Mouse (Mus musculus) midbrain, embryonic 14.5 days (tissue): ENCODE results near the gene Gng3. TPM values are rescaled to one million over a fixed set of nuclear protein-coding genes. Genes with fewer than 3 reads are reported as not detected.
"Not testable (repeated sequence)": the region's sequence is repeated elsewhere in the genome, so short reads cannot be mapped to it uniquely, and the experiment has no call there.

Experiments
- ATAC-seq: fragments of 200-750 bp; cut with Nextera tagmentation; 2 replicates; pipeline ENCODE4 v1.8.0; 2017; ENCODE audit warnings: moderate number of reproducible peaks, moderate library complexity; ENCODE audit not compliant: low FRiP score, low TSS enrichment
- DNase-seq: peaks from one replicate; pipeline ENCODE4 v3.0.0-alpha.2; 2015
- H3K27ac ChIP-seq: fragments of 300-500 bp; sonication (generic); replicated peaks from 2 replicates; pipeline ENCODE4 v1.5.1; 2014; ENCODE audit warnings: mild to moderate bottlenecking, low read depth, low read length, moderate library complexity
- H3K27me3 ChIP-seq: fragments of 300-500 bp; sonication (generic); 2 replicates; pipeline ENCODE4 v1.6.1; 2014; ENCODE audit warnings: low read length, control low read depth, mixed read lengths; ENCODE audit not compliant: control insufficient read depth, insufficient read depth
- H3K36me3 ChIP-seq: fragments of 300-500 bp; sonication (generic); 2 replicates; pipeline ENCODE4 v1.6.1; 2014; ENCODE audit warnings: low read length, control low read depth; ENCODE audit not compliant: control insufficient read depth, insufficient read depth
- H3K4me1 ChIP-seq: fragments of 300-500 bp; sonication (generic); 2 replicates; pipeline ENCODE4 v1.6.1; 2014; ENCODE audit warnings: mild to moderate bottlenecking, antibody characterized with exemption, low read length, control low read depth; ENCODE audit not compliant: control insufficient read depth, insufficient read depth
- H3K4me2 ChIP-seq: fragments of 300-500 bp; sonication (generic); 2 replicates; pipeline ENCODE4 v1.6.1; 2014; ENCODE audit warnings: mild to moderate bottlenecking, low read length, moderate library complexity
- H3K4me3 ChIP-seq: fragments of 300-500 bp; sonication (generic); replicated peaks from 2 replicates; pipeline ENCODE4 v1.5.1; 2014; ENCODE audit warnings: low read depth, low read length
- H3K9ac ChIP-seq: fragments of 300-500 bp; sonication (generic); replicated peaks from 2 replicates; pipeline ENCODE4 v1.6.1; 2014; ENCODE audit warnings: mild to moderate bottlenecking, low read length, moderate library complexity
- H3K9me3 ChIP-seq: fragments of 300-500 bp; sonication (generic); 2 replicates; pipeline ENCODE4 v1.6.1; 2016; ENCODE audit warnings: low read length, control low read depth, mixed read lengths; ENCODE audit not compliant: control insufficient read depth
- WGBS: fragments of 180-500 bp; shearing (Covaris S2); extraction: QIAGEN DNeasy Blood & Tissue Kit; methylation state at CpG from one replicate; pipeline ENCODE4 v1.1.7; 2014; 5-methylcytosine and 5-hydroxymethylcytosine counted together
- polyA plus RNA-seq: library from polyadenylated mRNA; unstranded; fragments of >200 nt; fragmentation: Nextera tagmentation; extraction: Ambion mirVana; gene quantifications from 2 replicates; pipeline ENCODE4 v1.2.1, GENCODE M21; 2014

Gng3 gene
- polyA plus RNA-seq, 1 experiment from 2014 or later, result 466 TPM

DNA sequence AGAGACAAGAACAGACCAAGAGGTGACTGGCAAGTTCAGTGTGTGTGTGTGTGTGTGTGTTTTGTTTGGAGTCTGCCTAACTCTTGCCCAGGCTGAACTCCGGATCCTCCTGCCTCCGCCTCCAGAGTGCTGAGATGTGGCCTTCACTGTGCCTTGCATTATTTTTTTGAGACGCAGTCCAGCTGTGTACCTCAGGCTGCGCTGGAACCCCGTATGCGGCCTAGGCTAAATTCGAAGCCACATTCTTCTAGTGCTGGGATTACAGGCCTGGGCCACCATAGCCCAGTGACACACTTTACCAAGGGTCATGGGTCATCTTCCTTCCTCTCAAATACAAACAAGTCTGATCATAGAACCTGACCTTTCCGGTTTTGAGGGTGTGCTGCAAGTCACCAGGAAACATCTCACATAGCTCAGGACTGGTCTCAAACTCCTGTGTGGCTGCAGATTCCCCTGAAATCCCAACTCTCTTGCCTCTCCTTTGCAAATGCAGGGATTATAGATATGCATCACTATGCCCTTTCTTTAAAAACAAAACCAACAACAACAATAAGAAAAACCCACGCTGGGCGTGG lies 33.4 kb upstream of the Gng3 start:
- DNase-seq, result no peak
- peak overlapping the region; percentile 93 for H3K9ac ChIP-seq
- H3K27ac ChIP-seq, result peak overlapping the region; percentile 77
- peaks cover 39% of the 10 kb centered on the region for H3K36me3 ChIP-seq
- peak overlapping the region; percentile 84 for H3K4me2 ChIP-seq
- no peak for ATAC-seq
- peaks cover 8% of the 10 kb centered on the region for H3K4me1 ChIP-seq
- no peaks in the 10 kb centered on the region for H3K27me3 ChIP-seq
- no peaks in the 10 kb centered on the region for H3K9me3 ChIP-seq
- H3K4me3 ChIP-seq, result peak overlapping the region; percentile 95
- 79% methylated on average over 10 of the region's 10 CpGs for WGBS

DNA sequence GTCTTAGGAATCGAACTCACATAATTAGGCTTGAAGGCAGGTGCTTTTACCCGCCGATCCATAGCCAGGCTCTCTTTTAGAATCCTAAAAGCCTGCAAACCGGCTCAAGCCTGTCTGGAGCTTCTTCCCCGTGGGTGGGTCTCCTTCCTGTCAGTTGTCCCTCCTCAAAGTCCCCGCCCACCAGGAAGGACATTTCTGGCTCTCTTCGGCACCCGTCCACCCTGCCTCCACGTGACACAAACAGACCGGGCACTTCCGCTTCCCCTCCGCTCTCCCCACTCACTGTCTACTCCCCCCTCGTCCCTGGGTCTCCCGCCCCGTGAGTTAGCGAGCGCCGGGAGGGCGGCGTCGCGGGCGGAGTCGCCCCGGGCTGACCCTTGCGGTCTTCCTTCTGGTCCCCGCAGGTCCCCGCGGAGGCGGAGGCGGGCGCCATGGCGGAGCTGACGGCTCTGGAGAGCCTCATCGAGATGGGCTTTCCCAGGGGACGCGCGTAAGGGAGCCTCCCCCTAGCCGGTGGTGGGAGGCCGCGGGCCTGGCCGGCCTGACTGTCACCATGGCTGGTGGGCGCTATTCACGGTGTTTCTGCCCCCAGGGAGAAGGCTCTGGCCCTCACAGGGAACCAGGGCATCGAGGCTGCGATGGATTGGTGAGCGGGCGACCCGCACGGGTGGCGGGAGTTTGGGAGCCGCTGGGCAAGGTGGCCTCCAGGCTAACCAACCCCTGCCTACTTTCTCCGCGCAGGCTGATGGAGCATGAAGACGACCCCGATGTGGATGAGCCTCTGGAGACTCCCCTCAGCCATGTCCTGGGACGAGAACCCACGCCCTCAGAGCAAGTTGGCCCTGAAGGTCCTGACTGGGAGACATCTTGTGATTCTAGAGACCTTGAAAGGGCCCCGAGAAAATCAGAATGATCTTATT lies 32.5 kb upstream of the Gng3 start, which contains the start of gene Ubxn1:
Gene Ubxn1 (plus strand): TSS at position 230 of the 920 bp plus-strand sequence.
- peaks cover 32% of the 10 kb centered on the region for H3K36me3 ChIP-seq
- H3K9me3 ChIP-seq, result no peaks in the 10 kb centered on the region
- peak within 1 kb of the TSS; percentile 84 for H3K4me2 ChIP-seq
- peaks cover 8% of the 10 kb centered on the region for H3K4me1 ChIP-seq
- under 1% methylated on average over 59 of the region's 59 CpGs for WGBS
- DNase-seq, result peak; percentile 96
- H3K27ac ChIP-seq, result peak within 1 kb of the TSS; percentile 77
- H3K9ac ChIP-seq, result peak within 1 kb of the TSS; percentile 93
- H3K27me3 ChIP-seq, result no peaks in the 10 kb centered on the region
- H3K4me3 ChIP-seq, result peak within 1 kb of the TSS; percentile 95
- ATAC-seq, result peak; percentile 97

DNA sequence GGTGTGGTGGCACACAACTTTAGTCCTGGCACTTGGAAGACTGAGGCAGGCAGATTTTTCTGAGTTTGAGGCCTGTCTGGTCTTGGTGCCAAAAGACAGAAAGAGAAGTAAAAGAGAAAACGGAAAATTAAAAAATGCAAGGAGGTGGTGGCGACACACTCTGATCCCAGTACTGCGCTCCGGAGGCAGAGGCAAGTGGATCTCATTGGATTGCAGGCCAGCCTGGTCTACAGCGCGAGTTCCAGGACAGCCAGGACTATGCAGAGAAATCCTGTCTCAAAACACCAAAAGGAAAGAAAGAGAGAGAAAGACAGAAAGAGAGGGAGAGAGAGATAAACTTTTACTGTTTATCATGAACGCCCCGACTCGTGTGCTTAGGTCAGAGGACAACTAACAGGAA lies 31.8 kb upstream of the Gng3 start:
- DNase-seq (no peak), ATAC-seq (peak; percentile 38; the same call in 1 of the 2 replicates)
- 61% methylated on average over 9 of the region's 9 CpGs for WGBS
- Histone ChIP-seq H3K9ac (peak overlapping the region; percentile 93), H3K36me3 (peaks cover 25% of the 10 kb centered on the region), H3K9me3 (no peaks in the 10 kb centered on the region), H3K27me3 (no peaks in the 10 kb centered on the region), H3K4me2 (peak overlapping the region; percentile 84), H3K4me3 (peak overlapping the region; percentile 95), H3K4me1 (peaks cover 8% of the 10 kb centered on the region), H3K27ac (peak overlapping the region; percentile 71)

DNA sequence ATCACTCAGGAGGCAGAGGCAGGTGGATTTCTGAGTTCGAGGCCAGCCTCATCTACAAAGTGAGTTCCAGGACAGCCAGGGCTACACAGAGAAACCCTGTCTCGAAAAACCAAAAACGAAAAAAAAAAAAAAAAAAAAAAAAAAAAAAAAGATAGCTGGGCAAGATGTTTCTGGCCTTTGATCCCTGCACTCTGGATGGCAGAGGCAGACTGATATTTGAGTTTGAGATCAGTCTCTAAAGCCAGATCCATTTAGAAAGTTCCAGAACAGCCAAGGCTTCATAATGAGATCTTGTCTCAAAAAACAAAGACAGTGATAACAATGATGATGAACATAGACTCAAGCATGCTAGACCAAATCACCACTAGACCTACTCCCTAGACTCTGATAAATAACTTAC lies 31.4 kb upstream of the Gng3 start:
- Histone ChIP-seq H3K36me3 (peaks cover 21% of the 10 kb centered on the region), H3K4me2 (peak overlapping the region; percentile 84; the same call in 1 of the 2 replicates)
- not testable (repeated sequence) for ATAC-seq, H3K27ac ChIP-seq, H3K27me3 ChIP-seq, H3K4me1 ChIP-seq, H3K9ac ChIP-seq, H3K4me3 ChIP-seq, H3K9me3 ChIP-seq, DNase-seq
- 86% methylated on average over 3 of the region's 3 CpGs for WGBS

DNA sequence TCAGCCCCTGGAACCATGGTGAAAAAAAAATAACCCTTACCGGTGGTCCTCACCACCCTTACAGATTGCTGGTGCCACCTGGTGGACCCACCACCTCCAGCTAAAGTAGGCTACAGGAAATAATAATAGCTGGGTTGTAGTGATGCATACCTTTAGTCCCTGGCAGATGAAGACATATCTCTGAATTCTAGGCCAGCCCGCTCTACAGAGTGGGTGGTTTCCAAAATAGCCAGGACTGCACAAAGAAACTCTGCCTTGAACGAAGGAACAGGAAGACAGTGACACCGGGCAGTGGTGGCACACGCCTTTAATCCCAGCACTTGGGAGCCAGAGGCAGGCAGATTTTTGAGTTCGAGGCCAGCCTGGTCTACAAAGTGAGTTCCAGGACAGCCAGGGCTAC lies 25.3 kb upstream of the Gng3 start:
- H3K9me3 ChIP-seq, result no peaks in the 10 kb centered on the region
- WGBS, result 88% methylated on average over 6 of the region's 6 CpGs
- H3K4me3 ChIP-seq, result no peak overlapping the region
- no peak overlapping the region for H3K4me2 ChIP-seq
- no peak for DNase-seq
- no peak overlapping the region for H3K9ac ChIP-seq
- no peak overlapping the region for H3K27ac ChIP-seq
- no peaks in the 10 kb centered on the region for H3K27me3 ChIP-seq
- H3K4me1 ChIP-seq, result no peaks in the 10 kb centered on the region
- H3K36me3 ChIP-seq, result no peaks in the 10 kb centered on the region
- ATAC-seq, result no peak

DNA sequence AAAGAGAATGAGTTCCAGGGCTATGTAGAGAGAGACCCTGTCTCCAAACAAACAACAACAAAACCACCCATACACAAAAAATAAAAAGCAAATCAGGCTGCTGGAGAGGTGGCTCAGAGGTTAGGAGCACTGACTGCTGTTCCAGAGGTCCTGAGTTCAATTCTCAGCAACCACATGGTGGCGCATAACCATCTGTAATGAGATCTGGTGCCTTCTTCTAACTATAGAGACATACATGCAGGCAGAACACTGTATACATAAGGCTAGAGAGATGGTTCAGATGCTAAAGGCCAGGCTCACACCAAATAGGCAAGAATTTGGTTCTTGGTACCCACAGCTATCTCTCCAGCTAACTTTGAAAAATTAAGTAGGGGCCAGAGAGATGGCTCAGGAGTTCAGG lies 20.0 kb upstream of the Gng3 start:
- H3K4me2 ChIP-seq, result no peak overlapping the region
- no peaks in the 10 kb centered on the region for H3K4me1 ChIP-seq
- H3K27ac ChIP-seq, result no peak overlapping the region
- no peaks in the 10 kb centered on the region for H3K36me3 ChIP-seq
- no peaks in the 10 kb centered on the region for H3K27me3 ChIP-seq
- ATAC-seq (no peak), DNase-seq (peak; percentile 62)
- no peaks in the 10 kb centered on the region for H3K9me3 ChIP-seq
- H3K9ac ChIP-seq, result no peak overlapping the region
- H3K4me3 ChIP-seq, result no peak overlapping the region
- WGBS, result 12% methylated on average over 1 of the region's 1 CpGs

DNA sequence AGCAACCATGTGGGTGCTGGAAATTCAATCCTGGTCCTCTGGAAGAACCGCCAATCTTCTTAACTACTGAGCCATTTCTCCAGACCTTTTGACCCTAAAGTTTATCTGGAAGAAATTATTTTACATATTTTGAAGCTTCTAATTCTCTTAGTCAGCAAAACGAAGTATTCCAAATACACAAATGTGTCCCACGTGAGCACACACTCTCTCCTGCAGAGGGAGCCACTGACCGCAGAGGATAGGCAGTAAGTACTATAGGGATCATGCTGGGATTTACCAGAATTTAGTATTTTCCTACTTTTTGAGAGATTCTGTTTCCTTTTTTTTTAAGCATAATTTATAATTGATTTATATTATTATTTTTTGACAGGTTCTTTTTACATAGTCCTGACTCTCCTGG lies 18.7 kb upstream of the Gng3 start:
- H3K4me3 ChIP-seq, result no peak overlapping the region
- H3K9me3 ChIP-seq, result no peaks in the 10 kb centered on the region
- no peaks in the 10 kb centered on the region for H3K27me3 ChIP-seq
- H3K36me3 ChIP-seq, result no peaks in the 10 kb centered on the region
- peak; percentile 69 for DNase-seq
- no peak overlapping the region for H3K4me2 ChIP-seq
- no peak for ATAC-seq
- no peaks in the 10 kb centered on the region for H3K4me1 ChIP-seq
- WGBS, result 47% methylated on average over 4 of the region's 4 CpGs
- no peak overlapping the region for H3K27ac ChIP-seq
- no peak overlapping the region for H3K9ac ChIP-seq

DNA sequence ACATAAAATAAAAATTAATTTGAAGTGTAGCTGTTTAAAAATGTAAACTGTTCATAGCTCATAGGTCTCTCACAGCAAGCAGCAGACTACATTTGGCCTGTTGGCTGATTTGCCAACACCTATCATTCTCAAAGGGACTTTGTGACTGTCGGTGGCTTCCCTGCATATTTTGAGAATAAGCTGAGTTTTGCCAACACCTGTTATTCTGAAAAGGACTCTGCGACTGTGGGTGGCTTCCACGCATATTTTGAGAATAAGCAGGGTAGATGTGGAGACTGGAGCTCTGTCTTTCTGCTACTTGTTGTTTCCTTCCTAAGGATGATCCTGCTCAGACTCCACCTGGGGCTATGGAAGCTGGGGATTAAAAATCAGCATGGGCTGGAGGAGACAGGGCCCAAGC lies 14.1 kb upstream of the Gng3 start:
- no peaks in the 10 kb centered on the region for H3K9me3 ChIP-seq
- no peak overlapping the region for H3K27ac ChIP-seq
- 85% methylated on average over 3 of the region's 3 CpGs for WGBS
- peaks cover 11% of the 10 kb centered on the region for H3K36me3 ChIP-seq
- H3K9ac ChIP-seq, result no peak overlapping the region
- H3K4me2 ChIP-seq, result no peak overlapping the region
- H3K4me3 ChIP-seq, result no peak overlapping the region
- H3K4me1 ChIP-seq, result no peaks in the 10 kb centered on the region
- H3K27me3 ChIP-seq, result no peaks in the 10 kb centered on the region
- DNase-seq (no peak), ATAC-seq (no peak)
